Mouse (Mus musculus): ENCODE results near the gene Zfp61.

Gene Zfp61

DNA sequence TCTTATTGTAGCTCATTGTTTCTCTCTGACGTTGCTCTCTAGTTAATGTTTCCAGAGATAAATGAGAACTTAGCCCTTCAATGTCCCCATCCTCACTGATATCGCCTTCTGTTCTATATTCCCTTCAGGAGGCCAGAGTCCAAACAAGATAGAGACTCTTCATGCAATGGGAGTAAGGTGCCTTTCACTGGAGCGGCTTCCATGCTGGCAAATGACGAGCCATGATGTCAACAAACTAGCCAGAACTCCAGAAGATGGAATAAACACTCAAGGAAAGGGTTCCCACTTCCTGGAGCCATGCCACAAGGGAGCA lies 41.1 kb downstream of the Zfp61 start:
- CTCF ChIA-PET: no interaction called here

DNA sequence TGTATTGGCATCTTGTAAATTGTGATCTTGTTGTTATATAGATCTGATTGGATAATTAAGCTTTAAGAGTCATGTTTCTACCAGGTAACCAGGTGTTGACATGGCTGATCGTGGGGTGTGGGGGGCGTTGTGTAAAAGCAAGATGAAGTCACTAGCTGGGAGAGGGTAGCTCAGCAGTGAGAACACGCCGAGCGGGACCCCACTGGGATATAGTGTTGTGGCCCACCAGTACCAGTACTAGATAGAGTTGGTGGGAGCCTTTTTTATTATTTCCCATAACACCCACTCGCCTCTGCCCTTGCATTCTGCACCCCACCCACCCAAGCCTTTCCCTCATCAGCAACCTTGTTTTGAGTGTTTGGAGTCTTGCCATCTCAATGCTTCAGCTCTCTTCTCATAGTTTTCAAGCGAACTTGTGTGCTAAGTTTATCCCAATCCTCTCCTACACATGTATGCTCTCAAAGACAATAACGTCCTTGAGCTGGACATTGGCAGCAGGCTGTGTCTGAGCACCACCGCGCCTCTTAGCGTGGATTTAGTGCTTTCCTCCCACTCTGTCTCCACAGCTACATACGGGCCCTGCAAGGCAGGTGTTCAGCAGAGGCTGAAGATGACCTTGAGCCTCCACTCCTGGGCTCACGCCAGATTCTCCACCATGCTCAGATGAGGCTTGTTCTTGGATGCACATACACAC lies 41.6 kb downstream of the Zfp61 start:
- CTCF ChIA-PET: no interaction called here

DNA sequence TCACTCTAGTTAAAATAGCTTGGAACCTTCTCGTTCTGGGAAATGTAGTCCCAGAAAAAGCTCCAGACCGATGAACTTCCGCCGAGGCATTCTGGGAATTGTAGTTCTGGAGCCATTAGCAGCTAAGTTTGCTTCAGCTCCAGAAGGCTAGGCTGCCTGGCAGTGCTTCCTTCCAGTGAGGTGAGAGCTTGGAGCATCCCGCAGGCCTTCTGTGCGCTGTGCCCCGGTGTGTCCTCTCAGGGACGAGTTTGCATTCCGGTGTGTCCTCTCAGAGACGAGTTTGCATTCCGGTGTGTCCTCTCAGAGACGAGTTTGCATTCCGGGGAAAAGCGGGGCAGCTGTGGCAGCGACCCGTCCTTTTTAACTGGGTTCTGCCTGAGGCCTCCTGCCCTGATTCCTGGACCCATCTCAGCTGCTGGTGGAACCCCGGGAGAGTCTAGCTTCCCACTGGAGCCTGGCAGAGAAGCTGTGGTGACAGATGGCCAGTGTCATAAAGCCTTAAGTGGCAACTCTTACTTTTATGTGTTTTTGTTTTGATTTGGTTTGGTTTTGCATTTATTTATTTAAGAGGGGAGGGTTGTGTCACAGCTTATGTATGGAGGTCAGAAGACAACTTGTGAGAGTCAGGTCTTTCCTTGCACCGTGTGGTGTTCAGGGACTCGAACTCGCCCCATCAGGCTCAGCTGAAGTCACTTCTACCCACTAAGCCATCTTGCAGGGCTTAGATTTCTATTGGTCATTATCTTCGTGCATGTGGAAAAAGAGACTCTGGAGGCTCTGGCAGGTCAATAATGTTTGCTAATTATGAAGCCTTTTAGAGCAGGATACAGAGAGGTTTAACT lies 46.2 kb downstream of the Zfp61 start, which contains the start of gene Zfp108:
Zfp108 (plus strand) TSS at position 162 of the 842 bp plus-strand sequence.
- CTCF ChIA-PET: no interaction called here

DNA sequence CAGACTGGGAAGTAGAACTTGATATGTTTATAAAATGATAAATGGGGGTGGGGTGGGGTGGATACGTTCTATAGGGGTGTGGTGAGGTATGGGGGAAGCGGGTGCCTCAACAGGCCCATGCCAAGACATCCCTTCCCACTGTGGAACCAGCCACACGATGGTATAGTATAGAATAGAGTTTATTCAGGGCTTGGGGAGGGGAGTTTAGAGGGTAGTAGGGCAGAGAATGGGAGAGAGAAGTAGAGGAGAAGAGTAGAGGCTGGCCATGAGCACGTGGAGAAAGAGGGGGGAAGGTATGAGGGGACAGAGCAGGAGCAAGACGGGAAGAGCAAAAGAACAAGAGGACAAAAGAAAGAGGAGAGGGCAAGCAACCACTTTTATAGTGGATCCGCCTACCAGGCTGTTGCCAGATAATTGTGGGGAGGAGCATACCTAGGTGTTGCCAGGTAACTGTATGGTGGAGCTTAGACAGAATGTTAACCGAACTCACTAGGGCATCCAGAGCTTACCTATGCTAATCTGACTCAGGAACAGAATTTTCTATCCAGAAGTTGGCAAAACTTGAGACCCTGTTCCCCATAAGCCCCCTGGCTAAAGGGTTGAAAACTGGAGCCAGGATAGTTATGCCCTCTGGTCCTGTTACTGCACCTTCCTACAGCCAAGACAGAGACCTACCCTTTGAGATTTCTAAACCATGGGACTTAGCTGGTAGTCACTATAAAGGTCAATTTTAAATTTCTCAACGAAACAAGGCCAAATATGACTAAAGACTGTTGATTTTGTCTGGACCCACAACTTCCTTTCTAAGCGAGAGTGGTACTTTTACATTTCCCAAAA lies 47.0 kb downstream of the Zfp61 start:
- CTCF ChIA-PET: no interaction called here
